Mouse (Mus musculus): ENCODE measurements at regions not wholly inside any gene's neighbourhood (a gene's known extent, or its start where the extent isn't known, plus 50 kb on each side); places are given as distances from the start of the nearest gene placed in this dataset.

DNA sequence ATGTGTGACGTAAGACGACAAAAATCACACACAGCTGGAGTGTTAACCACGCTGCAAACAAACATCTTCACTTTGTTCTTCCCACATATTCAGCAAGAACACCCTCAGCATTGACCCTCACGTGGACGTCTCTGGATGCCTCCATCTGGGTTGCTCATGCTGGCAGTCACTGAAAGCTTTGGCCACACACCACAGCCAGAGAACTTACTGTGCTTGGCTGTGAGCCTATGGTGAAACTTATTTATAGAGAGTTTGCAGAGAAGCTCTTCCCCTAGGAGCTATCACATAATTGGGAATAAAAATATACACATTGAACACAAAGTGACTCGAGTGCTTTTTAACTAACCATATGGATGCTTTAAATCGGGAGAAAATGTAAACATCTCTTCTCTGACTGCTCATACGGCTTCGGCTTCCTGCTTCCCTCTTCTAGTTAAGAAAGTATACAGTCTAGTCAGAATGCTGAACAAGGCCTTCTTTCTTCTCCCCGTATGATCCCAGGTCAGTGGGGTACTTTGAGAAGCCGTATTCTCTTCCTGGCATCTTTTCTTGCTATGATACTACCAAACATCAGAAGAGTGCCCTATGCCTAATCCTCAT lies 812.0 kb upstream of the Intu start:
- H3K4me2 ChIP-seq (ENCODE audit: insufficient read depth, low read depth, poor library complexity, severe bottlenecking): no peak overlapping the region
- H3K79me2 ChIP-seq (replicated peaks; ENCODE audit: control insufficient read depth, extremely low read depth, insufficient read depth, poor library complexity, severe bottlenecking): no peaks in the 10 kb centered on the region
- no peaks in the 10 kb centered on the region for H3K36me3 ChIP-seq (replicated peaks in 1 of 2; ENCODE audit: control insufficient read depth in 1 of 2, insufficient read depth in 1 of 2, low read length in 1 of 2)
- H3K9ac ChIP-seq (ENCODE audit: insufficient read depth, low read depth): no peak overlapping the region
- no peaks in the 10 kb centered on the region for H3K27me3 ChIP-seq (replicated peaks)
- dilution Hi-C loops (cut with MboI; ENCODE audit: extremely low pct_ligation_motif_present, extremely low pct_unique_long_range_greater_than_20kb, low sequenced_read_pairs) (no loop called here), in situ Hi-C loops (cut with MboI; ENCODE audit: low pct_ligation_motif_present, low pct_unique_long_range_greater_than_20kb, low sequenced_read_pairs) (no loop called here)
- H3K4me1 ChIP-seq (ENCODE audit: control insufficient read depth in 1 of 2, insufficient read depth in 2 of 2): no peaks in the 10 kb centered on the region
- H3K27ac ChIP-seq (ENCODE audit: insufficient read depth, low read depth): no peak overlapping the region
- no peak overlapping the region for H3K4me3 ChIP-seq (replicated peaks in 1 of 3; ENCODE audit: low read depth in 2 of 3, low read length in 2 of 3, poor library complexity in 1 of 3)
- no peak for DNase-seq (ENCODE audit: extremely low read depth)
- no peak for TF ChIP-seq ZMIZ1 (IDR thresholded peaks at IDR 0.05; ENCODE audit: low read depth, low read length)
- no peak for TF ChIP-seq JUND (conservative IDR thresholded peaks at IDR 0.05; ENCODE audit: low read depth, low read length)
- TF ChIP-seq E2F4 (IDR thresholded peaks at IDR 0.05; ENCODE audit: insufficient replicate concordance, low read depth, low read length): no peak
- TF ChIP-seq SMC3 (IDR thresholded peaks at IDR 0.05; ENCODE audit: low read depth, low read length): no peak
- TF ChIP-seq TCF12 (IDR thresholded peaks at IDR 0.05; ENCODE audit: low read depth, low read length): no peak
- no peak for TF ChIP-seq MEF2A (IDR thresholded peaks at IDR 0.05; ENCODE audit: borderline replicate concordance, low read depth, low read length)
- no peak for TF ChIP-seq IRF4 (IDR thresholded peaks at IDR 0.05; ENCODE audit: low read depth, low read length)
- no peak for TF ChIP-seq NRF1 (IDR thresholded peaks at IDR 0.05; ENCODE audit: low read depth, low read length)
- no peak for TF ChIP-seq ELF1 (IDR thresholded peaks at IDR 0.05; ENCODE audit: low read depth, low read length)
- no peak for TF ChIP-seq UBTF (IDR thresholded peaks at IDR 0.05; ENCODE audit: low read depth, low read length)
- no peak for TF ChIP-seq MAX (IDR thresholded peaks at IDR 0.05; ENCODE audit: low read length)
- no peak for TF ChIP-seq ETS1 (conservative IDR thresholded peaks at IDR 0.05; ENCODE audit: low read depth, low read length)
- no peak for TF ChIP-seq CTCF (conservative IDR thresholded peaks at IDR 0.05 in 1 of 2, IDR thresholded peaks at IDR 0.05 in 1 of 2; ENCODE audit: low read depth in 2 of 2, low read length in 2 of 2)
- TF ChIP-seq ZKSCAN1 (IDR thresholded peaks at IDR 0.05; ENCODE audit: borderline replicate concordance, low read depth, low read length): no peak
- no peak for TF ChIP-seq USF2 (conservative IDR thresholded peaks at IDR 0.05; ENCODE audit: low read depth, low read length)
- TF ChIP-seq CHD2 (IDR thresholded peaks at IDR 0.05; ENCODE audit: low read length): no peak
- no peak for TF ChIP-seq POLR2AphosphoS2 (IDR thresholded peaks at IDR 0.05; ENCODE audit: low read depth, low read length)
- H3K9me3 ChIP-seq (replicated peaks; ENCODE audit: low read length): no peaks in the 10 kb centered on the region

DNA sequence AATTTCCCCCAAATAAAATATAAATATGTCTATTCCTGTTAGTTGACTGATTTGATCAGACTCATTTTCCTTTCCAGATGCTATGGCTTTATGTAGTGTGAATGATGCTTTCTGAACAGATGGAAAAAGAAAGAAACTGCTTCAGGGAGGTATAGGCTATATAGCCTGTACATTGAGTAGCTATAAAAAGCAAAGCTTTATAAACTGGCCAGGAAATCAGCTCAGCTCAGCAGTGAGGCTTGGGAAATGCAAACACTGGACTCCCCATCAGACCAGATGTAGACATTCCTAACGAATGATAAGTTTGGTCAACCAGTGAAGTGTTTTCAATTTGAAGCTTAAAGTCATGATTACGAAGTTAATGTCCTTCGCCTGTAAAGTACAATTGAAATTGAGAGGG lies 805.3 kb upstream of the Intu start:
- H3K4me1 ChIP-seq (ENCODE audit: control insufficient read depth in 1 of 2, insufficient read depth in 2 of 2): no peaks in the 10 kb centered on the region
- TF ChIP-seq ZMIZ1 (IDR thresholded peaks at IDR 0.05; ENCODE audit: low read depth, low read length): no peak
- no peaks in the 10 kb centered on the region for H3K36me3 ChIP-seq (replicated peaks in 1 of 2; ENCODE audit: control insufficient read depth in 1 of 2, insufficient read depth in 1 of 2, low read length in 1 of 2)
- H3K9me3 ChIP-seq (replicated peaks; ENCODE audit: low read length): no peaks in the 10 kb centered on the region
- in situ Hi-C loops (cut with MboI; ENCODE audit: low pct_ligation_motif_present, low pct_unique_long_range_greater_than_20kb, low sequenced_read_pairs) (no loop called here), dilution Hi-C loops (cut with MboI; ENCODE audit: extremely low pct_ligation_motif_present, extremely low pct_unique_long_range_greater_than_20kb, low sequenced_read_pairs) (no loop called here)
- DNase-seq (ENCODE audit: extremely low read depth): no peak
- no peak overlapping the region for H3K4me3 ChIP-seq (replicated peaks in 1 of 3; ENCODE audit: low read depth in 2 of 3, low read length in 2 of 3, poor library complexity in 1 of 3)
- H3K27me3 ChIP-seq (replicated peaks): no peaks in the 10 kb centered on the region
- no peak overlapping the region for H3K27ac ChIP-seq (ENCODE audit: insufficient read depth, low read depth)
- H3K79me2 ChIP-seq (replicated peaks; ENCODE audit: control insufficient read depth, extremely low read depth, insufficient read depth, poor library complexity, severe bottlenecking): no peaks in the 10 kb centered on the region
- no peak overlapping the region for H3K9ac ChIP-seq (ENCODE audit: insufficient read depth, low read depth)
- H3K4me2 ChIP-seq (ENCODE audit: insufficient read depth, low read depth, poor library complexity, severe bottlenecking): no peak overlapping the region
